Mouse (Mus musculus) right cerebral cortex, adult 18-20 months (tissue): ENCODE results near the gene Fth1.
"Not testable (repeated sequence)": the region's sequence is repeated elsewhere in the genome, so short reads cannot be mapped to it uniquely, and the experiment has no call there.

ENCODE experiments used
- DNase-seq: peaks from one replicate; pipeline ENCODE4 v3.0.0; 2022; ENCODE audit warnings: mixed read lengths

The Fth1 gene

DNA sequence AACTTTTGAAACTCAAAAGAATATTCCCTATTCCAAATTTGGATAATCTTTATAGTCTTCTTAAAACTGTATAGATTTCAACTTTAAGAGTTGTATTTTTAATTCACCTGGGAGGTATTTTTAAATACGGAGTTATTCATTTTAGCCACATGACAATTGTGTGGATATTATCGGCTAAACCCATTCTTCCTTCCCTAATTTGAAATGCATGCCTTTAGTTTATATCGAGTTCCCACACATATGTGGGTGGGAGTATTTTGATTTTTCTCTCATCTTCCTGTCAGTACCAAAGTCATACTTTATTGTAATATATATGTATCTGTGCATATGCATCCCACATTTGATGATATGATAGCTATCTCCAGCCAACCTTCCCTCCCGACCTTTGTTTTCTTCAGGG, at the start of gene Fth1:
Gene Fth1, plus strand, starts transcription at position 341 of the 400 bp plus-strand sequence.
- DNase-seq: no peak

DNA sequence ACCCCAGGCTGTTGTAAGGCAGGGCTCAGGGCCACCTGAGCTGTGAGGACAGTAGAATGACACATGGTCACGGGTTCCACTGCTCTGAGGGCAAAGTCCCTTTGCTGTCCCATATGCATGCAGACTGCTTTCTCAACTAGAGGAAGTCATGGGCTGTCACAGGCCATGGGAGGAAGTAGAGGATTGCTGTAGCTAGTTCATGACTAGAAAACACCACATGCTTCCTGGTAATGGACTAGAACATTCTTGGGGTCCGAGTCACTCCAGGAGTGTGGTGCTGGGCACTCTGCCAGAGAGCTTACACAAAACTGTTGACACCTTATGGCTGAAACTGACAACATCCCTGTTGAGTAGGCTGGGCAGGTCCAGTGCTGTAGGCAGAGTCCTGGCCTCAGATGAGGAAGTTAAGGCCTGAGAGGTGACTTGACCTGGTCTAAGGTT, 49.2 kb upstream of the Fth1 start:
- not testable (repeated sequence) for DNase-seq

DNA sequence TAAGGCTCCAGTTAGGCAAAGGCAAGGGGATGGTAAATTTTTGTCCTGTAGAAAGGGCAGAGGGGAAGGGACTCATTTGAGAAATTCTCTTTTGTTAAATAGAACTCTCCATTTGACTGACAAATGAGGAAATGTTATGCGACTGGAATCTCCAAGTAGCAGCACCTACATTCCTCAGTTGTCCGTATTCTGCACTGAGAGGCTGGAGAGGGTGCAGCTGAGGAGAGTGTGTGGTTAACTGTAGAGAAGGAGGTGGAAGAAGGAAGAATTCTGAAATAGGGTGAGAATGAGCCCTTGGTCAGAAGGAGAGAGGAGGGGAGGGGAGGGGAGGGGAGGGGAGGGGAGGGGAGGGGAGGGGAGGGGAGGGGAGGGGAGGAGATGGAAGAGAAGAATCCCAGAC, 46.5 kb upstream of the Fth1 start:
- DNase-seq: no peak

DNA sequence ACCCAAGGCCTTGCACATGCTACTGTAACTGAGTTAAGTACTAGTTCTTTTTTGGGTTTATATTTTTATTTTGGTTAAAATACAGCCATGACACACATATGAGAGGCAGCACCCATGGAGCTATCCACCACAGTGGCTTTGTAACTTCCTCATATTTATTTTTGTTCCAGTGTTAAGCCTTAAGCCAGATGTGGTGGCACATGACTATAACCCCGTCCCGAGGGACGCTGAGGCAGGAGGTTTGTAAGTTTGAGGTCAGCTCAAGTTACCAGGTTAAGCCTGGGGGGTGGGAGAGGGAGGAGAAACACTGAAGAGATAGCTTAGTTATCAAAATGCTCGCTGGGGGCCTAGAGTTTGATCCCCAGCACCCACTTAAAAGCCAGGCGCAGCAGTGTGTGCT, 43.8 kb upstream of the Fth1 start:
- DNase-seq: no peak

DNA sequence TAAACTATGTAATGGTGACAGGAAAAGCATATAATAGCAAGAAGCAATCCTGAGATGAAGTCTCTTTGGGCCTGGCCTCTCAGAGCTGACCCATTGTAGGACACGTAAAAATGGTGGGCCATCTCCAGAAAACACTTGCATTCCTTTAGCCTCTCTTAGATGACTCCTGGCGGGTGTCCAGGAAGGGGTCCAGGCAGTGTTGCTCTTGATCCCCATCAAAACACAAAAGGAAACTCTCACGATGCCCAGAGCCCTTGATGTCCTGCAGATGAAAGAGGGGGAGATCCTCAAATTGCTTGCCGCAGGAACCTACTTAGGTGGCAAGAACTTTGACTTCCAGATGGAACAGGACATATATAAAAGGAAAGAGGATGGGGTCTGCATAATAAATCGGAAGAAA, 43.0 kb upstream of the Fth1 start:
- DNase-seq: no peak

DNA sequence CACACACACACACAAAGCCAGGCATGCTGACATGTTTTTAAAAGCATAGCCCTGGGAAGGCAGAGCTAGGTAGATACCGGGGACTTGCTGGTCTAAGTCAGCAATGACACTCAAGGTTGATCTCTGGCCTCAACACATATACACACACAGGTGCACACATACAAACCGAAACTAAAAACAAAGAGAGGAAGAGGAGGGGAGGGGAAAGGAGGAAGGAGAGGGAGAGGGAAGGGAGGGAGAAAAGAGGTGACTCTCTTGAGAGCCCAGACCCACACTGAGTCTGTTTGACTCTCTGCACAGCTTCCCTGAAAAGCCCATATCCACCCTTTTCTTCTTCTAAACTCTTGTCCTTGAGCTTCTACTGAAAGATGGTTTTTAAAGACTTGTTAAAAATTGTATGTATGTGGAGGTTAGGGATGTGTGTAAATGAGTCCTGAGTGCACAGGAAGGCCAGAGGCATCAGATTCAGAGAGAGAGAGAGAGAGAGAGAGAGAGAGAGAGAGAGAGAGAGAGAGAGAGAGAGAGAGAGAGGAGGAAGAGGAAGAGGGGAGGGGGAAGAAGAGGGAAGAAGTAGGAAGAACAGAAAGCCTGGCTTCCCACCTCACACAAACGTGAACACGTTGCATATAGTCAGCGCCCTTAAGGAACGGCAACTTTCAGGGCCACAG, 42.1 kb upstream of the Fth1 start:
- no peak for DNase-seq

DNA sequence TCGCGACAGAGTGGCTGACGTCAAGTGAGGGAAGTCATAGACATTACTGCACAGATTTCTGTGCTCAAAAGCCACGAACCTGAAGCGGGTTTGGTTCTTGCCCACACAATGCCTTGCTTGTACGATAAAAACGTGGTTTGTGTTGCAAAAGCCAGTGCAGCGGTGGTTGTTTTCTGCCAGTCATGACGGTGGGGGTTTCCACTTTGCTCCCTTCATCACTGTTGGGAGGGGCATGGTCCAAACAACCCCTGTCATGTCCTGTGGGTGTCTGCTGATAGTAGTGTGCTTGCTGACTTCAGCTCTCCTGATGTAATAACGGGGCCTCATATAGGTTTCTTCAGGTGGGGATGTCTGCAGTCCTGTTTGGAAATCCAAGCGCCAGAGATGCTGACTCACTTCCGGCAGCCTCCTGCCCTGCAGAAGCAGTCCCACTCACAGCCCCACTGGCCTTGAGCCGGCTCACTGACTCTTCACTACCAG, 41.5 kb upstream of the Fth1 start:
- DNase-seq: no peak

DNA sequence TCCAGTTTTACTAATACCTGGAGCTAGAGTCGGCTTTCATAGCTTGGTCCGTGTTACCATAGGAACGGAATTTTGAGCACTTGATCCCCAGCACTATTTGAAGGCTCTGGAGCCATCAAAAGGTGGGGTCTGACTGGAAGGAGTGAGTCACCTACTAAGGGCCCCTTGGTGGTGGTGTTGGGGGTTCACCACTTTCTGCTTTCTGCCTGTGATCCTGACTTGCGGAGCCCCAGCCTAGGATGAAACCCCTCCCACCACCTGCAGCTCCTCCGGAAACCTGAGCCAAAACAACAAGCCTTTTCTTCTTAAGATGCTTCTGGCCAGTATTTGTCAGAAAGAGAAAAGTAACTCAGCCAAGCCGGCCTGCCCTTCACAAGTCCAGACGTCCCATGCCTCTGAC, 40.6 kb upstream of the Fth1 start:
- DNase-seq: no peak

DNA sequence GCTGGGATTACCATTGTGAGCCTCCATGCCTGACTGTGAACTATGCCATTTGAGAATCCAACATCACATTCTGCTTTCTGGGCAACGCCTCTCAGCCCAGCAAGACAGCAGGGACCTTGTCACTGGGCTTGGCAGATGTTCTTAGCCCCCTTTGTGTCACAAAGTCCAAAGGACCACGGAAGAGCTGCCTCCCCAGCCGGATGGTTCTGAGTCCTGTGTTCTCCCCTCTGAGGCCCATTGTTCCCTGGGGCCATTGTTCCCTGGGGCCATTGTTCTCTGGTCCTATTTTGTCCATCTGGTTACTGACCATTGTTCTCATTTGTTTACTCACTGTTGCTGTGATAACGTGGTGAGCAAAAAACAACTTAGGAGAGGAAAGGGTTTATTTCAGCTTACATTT, 39.5 kb upstream of the Fth1 start:
- DNase-seq: peak; percentile 54

DNA sequence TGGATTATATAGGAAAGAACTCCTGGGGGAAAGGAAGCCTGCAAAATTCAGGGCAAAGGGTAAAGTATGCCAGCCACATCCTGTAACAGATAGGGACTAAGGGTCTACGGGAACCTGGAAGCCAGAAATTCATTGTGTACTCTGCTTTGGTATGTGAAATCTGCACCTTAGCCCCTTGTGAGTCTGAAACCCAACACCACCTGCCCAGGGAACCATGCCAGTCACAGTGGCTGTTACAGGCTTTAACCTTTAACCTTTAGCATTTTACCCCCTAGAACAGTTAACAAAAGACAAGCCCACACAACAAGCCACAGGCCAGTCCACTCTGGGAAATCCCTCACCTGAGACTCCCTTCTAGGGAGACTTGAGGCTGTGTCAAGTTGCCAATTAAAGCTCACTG, 38.6 kb upstream of the Fth1 start:
- no peak for DNase-seq

DNA sequence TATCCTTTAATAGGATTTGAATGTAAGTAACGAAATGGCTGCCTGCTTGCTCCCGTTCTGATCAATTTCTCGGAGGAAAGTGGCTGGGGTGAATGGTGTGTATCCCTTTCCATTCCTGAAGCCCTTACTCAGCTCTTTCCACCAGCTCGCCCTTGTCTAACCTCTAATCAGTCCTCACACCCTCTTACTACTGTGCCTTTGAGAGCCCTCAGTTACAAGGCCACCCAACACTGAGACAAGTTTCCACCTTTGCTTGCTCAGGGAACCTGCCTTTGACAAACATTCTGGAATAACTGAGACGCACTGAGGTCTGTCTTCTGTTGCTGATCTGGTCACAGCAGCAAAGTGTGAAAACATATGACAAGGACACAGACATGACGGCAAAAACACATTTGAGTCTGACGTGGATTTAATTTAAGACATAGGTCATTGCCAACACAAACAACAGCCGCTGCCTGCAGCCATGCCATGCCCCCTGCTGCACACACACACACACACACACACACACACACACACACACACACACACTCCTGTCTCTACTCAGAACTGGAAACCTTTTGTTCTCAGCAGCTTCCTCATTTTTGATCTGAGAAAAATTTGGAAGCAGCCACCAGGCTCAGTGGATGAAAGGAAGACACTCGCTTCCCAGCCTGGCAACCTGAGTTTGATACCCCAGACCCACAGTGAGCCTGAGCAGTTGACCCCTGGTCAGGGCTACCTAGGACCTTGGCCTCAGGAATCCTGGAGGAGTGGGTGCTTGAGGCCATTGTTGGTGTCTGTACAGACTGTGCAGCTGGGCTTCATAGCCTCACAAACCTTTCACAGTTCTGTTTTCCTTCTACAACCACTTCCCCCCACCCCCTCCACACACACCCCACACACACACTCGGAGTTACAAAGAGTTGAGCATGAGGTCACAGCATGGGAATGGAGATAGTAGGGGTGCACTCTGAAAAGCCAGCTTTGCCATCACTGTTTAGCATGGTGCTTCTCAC, 37.6 kb upstream of the Fth1 start:
- no peak for DNase-seq

DNA sequence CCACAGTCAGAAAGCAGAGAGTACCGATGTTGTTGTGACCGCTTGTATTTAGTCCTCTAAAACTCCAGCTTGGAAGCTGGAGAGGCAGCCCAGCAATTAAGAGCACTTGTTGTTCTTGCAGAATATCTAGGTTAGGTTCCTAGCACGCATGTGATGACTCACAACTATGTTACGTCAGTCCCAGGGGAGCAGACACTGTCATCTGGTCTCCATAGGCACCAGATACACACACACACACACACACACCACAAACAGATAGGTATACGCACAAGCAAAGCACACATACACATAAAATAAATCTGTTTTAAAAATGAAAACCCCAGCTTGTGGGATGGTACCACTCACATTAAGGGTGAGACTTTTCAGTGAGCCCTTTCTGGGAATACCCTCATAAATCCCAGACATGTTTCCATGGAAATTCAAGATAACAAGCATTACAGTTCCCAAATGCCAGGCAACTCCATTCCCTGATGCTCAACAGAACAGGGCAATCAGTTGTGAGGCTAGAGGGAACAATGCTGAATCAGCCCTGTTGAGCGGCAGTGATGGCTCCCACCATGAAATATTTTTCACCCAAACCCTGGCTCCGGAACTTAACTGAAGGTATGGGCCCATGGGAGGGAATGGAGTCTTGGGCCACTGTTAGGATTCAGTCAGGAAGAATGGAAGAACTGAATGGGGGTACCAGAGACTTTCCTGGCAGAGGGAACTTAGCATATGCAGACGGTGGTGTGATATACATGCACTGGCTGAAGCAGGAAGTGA, 34.4 kb upstream of the Fth1 start:
- DNase-seq: no peak

DNA sequence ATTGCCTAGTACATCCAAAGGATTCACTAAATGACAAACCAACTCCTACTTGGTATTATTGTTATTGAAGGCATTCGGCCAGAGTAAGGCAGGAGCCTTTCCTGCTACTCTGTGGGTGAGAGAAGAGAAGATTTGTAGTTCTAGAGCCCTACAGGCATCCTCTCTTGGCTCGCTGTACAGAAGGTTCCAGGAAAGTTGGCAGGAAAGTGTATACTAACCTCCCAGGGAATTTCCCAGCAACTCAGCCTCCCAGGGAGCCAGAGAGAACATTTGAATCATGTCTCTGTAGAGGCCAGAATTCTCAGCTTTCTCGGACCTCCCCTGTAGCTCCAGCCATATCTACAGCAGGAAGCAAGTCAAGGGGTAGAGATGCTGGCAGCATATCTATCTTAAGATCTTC, 33.4 kb upstream of the Fth1 start:
- peak; percentile 43 for DNase-seq

DNA sequence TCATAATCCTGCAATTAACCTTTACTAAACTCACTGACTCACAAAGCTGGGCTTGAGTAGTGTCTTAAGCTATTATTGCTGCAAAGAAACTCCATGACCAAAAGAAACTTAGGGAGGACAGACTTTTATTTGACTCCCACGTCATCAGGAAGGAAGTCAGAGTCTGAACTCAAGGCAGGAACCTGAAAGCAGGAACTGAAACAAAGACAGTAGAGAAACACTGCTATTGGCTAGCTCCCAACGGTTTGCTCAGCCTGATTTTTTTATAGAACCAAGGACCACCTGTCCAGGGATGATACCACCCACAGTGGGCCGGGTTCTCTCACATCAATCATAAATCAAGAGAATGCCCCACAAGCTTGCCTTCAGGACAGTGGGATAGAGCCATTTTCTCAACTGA, 28.0 kb upstream of the Fth1 start:
- DNase-seq: no peak

DNA sequence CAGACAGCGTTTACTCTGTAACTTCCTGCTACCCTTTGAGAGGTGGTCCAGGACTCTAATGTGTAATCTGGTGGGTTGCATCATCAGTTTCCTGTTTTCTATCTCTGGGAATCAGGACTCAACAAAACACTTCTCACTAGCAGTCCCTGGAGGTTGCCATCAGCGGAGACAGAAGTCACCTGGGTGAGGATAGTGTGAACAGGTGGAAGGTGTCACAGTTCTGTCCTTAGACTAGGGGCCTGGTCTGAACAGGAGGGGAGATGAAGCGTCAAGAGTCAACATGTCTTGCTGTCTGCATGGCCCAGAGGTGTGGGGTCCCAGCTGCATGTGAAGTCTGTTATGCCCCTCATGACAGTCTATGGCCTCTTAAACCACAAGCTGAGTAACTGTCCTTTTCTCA, 27.5 kb upstream of the Fth1 start:
- no peak for DNase-seq

DNA sequence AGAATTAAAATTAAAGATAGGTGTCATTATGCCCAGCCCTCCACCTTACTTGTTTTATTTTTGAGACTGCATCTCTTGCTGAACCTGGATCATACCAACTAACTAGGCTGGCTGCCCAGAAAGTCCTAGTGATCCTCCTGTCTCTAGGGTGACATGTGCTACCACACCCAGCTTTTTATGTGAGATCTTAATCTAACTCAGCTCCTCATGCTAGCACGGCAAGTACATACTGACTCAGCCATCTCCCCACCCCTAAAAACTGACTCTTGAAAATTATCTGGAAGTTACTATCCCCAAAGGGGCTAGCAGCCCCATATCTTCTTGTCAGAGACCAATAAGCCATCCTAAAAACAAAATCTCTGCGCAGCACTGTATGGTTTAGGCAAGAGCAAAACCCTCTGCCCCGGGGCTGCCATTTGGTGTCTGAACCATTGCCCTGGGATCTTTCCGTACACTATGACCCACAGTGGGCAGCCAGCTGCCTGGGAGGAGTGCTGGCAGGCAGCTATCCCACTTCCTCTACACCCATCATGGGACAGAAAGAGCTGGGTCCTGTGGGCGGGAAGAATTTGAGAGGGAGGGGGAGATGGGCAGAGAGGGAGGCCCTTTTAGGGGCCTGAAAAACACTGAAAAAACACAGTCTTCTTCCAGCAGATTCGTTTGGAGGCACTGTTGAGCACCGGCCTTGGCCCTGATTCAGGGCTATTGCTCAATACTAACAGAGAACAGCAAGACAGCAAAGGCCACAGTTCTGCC, 26.2 kb upstream of the Fth1 start:
- DNase-seq: peak; percentile 69

DNA sequence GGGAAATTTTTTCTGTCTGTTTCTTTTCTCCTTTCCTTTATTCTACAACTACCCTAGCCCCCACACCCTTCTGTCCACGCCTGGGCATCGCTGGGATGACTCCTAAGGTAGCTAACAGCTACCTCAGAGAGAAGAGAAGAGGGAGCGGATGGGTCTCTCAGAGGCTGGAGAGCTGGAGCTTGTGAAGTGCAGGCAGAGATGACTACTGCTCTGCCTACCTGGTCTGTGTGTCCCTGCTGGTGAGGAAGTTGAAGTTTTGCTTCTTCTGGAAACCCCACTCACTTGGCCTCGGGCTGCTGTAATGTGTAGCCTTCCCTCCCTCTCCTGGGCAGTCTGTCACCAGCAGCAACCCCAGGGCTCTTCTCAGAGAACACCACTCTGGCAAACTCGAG, 25.6 kb upstream of the Fth1 start:
- DNase-seq: no peak

DNA sequence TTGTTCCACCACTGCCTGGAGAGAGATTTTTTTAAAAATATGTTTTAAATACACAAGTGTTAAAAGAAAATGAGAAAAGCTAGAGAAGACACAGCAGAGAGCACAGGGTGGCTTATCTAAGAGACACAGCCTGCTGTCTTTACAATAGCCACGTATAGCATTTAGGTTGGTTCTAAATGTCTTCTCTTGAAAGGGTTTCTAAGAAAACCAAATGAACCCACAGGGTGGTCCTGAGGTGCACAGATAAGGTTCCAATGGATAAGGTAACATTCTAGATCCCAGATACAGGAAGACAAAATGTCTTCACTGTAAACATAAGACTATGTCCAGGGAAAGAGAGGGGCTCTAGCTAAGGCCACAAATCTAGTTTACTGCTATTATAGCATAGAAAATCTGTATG, 25.0 kb upstream of the Fth1 start:
- no peak for DNase-seq

DNA sequence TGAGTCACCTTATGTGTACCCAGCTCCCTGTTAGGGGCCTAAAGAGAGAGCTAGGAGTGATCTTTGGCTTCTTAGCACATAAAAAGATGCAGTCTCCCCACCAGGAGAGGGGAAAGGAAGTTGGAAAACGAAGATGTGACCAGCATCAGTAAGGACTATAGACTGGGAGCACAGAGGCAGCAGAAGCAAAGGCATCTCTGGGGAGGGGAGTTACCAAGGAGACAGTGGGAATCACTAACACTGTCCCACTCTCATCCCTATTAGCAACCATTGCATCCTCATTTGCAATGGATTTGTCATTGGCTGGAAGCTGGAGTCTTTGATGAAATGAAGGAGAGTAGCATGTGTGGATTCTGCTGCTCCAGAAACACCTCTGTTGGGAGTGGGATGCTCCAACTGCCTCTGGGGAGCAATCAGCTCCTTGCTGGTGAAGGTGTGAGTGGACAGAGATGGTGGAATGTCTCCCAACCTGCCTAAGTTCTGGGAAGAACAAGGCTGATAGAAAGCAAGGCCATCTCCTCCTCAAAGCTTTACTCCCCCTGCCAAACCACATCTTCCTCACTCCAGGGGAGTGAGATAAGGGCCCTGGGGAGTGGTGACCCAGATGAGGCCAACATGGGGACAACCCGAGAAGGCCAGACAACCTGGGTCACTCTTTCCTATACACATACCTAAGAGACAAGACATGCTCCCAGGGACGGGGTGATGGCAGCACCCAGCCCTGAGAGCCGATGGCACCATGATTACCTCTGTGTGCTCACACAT, 23.6 kb upstream of the Fth1 start:
- no peak for DNase-seq

DNA sequence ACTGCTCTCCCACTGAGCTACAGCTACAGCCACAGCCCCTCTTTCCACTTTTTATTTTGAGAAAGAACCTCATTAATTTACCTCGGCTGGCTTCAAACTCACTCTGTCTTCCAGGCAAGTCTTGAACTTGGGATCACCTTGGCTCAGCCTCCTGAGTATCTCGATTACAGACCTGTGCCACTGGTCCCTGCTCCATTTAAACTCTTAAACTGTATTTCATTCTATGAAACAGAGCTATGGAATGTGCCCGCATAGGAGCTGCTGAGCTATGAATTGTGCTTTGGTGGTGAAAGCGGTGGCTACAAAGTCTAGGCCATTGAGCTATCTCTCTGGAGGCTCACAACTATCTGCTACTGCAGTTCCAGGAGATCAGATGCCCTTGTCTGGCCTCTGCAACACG, 22.4 kb upstream of the Fth1 start:
- no peak for DNase-seq

DNA sequence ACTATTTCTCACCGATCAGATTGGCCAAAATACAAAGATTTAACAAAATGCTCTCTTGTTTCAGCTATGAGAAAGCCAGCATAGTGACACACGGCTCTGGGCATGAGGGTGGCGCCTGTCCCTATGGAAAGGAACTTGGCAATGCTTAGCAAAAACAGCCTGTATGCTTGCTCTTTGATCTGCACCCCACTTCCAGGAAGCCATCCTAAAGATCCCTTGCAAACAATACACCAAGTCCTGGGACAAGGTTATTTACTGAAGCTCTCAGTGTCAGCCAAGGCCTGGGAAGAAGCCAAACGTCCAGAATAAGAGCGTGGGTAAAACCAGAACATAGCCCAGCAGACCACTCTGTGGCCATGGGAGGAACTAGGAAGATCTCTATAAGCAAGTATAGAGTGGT, 19.6 kb upstream of the Fth1 start:
- DNase-seq: no peak
